Mouse (Mus musculus) forebrain, embryonic 15.5 days (tissue): ENCODE data around the gene Ppp3r1. TPM values are rescaled to one million over a fixed set of nuclear protein-coding genes. Genes with fewer than 3 reads are reported as not detected.
"Not testable (repeated sequence)": the region's sequence is repeated elsewhere in the genome, so short reads cannot be mapped to it uniquely, and the experiment has no call there.

Experiments used
- ATAC-seq: fragments of 200-750 bp; cut with Nextera tagmentation; replicated peaks from 2 replicates; pipeline ENCODE4 v1.8.0; 2017; ENCODE audit warnings: mild to moderate bottlenecking, moderate TSS enrichment, moderate library complexity
- H3K27ac ChIP-seq: fragments of 300-500 bp; sonication (generic); replicated peaks from 2 replicates; pipeline ENCODE4 v1.5.1; 2015; ENCODE audit warnings: mild to moderate bottlenecking, inconsistent platforms
- H3K27me3 ChIP-seq: fragments of 300-500 bp; sonication (generic); 2 replicates; pipeline ENCODE4 v1.6.1; 2015; ENCODE audit warnings: inconsistent platforms
- H3K36me3 ChIP-seq: fragments of 300-500 bp; sonication (generic); 2 replicates; pipeline ENCODE4 v1.6.1; 2015; ENCODE audit warnings: mild to moderate bottlenecking, inconsistent platforms
- H3K4me1 ChIP-seq: fragments of 300-500 bp; sonication (generic); 2 replicates; pipeline ENCODE4 v1.6.1; 2015; ENCODE audit warnings: inconsistent platforms
- H3K4me2 ChIP-seq: fragments of 300-500 bp; sonication (generic); replicated peaks from 2 replicates; pipeline ENCODE4 v1.6.1; 2015; ENCODE audit warnings: mild to moderate bottlenecking, inconsistent platforms
- H3K4me3 ChIP-seq: fragments of 300-500 bp; sonication (generic); 2 replicates; pipeline ENCODE4 v1.5.1; 2015; ENCODE audit warnings: mild to moderate bottlenecking, inconsistent platforms
- H3K9ac ChIP-seq: fragments of 300-500 bp; sonication (generic); replicated peaks from 2 replicates; pipeline ENCODE4 v1.6.1; 2015; ENCODE audit warnings: mild to moderate bottlenecking, inconsistent platforms
- H3K9me3 ChIP-seq: fragments of 300-500 bp; sonication (generic); 2 replicates; pipeline ENCODE4 v1.6.1; 2016; ENCODE audit warnings: inconsistent platforms
- WGBS: fragments of 180-500 bp; shearing (Covaris S2); methylation state at CpG from one replicate; pipeline ENCODE4 v1.1.7; 2015; ENCODE audit warnings: mixed read lengths; 5-methylcytosine and 5-hydroxymethylcytosine counted together
- polyA plus RNA-seq: library from polyadenylated mRNA; unstranded; fragments of >200 nt; fragmentation: Nextera tagmentation; extraction: Ambion mirVana; gene quantifications from 2 replicates; pipeline ENCODE4 v1.2.1, GENCODE M21; 2015

Ppp3r1 gene
- polyA plus RNA-seq, 1 experiment from 2014 or later = 176 TPM

GRCm38 (mm10) chr11:17211258-17212140, 52.4 kb downstream of the Ppp3r1 start, which contains the start of gene Pno1:
TSS of gene Pno1 (minus strand) at chr11:17211568.
- Histone ChIP-seq H3K4me2 (peak within 1 kb of the TSS; percentile 83), H3K36me3 (peaks cover 10% of the 10 kb centered on the region), H3K4me1 (peaks cover 25% of the 10 kb centered on the region), H3K27ac (peak within 1 kb of the TSS; percentile 92), H3K4me3 (peak within 1 kb of the TSS; percentile 96), H3K9me3 (no peaks in the 10 kb centered on the region), H3K9ac (peak within 1 kb of the TSS; percentile 84), H3K27me3 (no peaks in the 10 kb centered on the region)
- WGBS = under 1% methylated on average over 65 of the region's 65 CpGs
- ATAC-seq = peak; percentile 99

DNA sequence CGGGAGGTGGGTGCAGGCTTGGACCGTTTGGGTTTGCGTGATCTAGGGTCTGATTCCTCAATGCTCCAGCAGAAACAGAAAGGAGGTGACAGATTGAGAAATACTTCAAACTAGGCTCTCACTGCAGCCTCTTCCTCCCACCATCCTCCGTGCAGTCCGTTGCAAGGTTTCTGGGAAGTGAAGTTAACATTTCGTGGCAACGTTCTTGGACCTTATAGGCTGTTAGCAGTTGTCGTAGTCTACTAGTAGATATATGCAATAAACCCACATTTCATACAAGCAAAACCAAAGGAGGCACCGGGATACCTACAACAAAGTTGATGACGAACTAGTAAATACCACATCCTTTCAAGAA, 53.1 kb downstream of the Ppp3r1 start:
- Histone ChIP-seq H3K27ac (peak overlapping the region; percentile 92), H3K27me3 (no peaks in the 10 kb centered on the region), H3K4me1 (peaks cover 25% of the 10 kb centered on the region), H3K4me2 (peak overlapping the region; percentile 83), H3K4me3 (peak overlapping the region; percentile 96), H3K36me3 (peaks cover 10% of the 10 kb centered on the region), H3K9me3 (no peaks in the 10 kb centered on the region), H3K9ac (peak overlapping the region; percentile 84)
- no peak for ATAC-seq
- 4% methylated on average over 10 of the region's 10 CpGs for WGBS

GRCm38 (mm10) chr11:17212903-17213509, 53.9 kb downstream of the Ppp3r1 start:
- ATAC-seq = no peak
- H3K27me3 ChIP-seq = no peaks in the 10 kb centered on the region
- H3K4me3 ChIP-seq = peak overlapping the region; percentile 96; the same call in 1 of the 2 replicates
- no peak overlapping the region for H3K9ac ChIP-seq
- H3K36me3 ChIP-seq = peaks cover 8% of the 10 kb centered on the region
- H3K27ac ChIP-seq = no peak overlapping the region
- peaks cover 25% of the 10 kb centered on the region for H3K4me1 ChIP-seq
- 64% methylated on average over 5 of the region's 5 CpGs for WGBS
- H3K9me3 ChIP-seq = no peaks in the 10 kb centered on the region
- H3K4me2 ChIP-seq = peak overlapping the region; percentile 83

GRCm38 (mm10) chr11:17215475-17215874, 56.4 kb downstream of the Ppp3r1 start:
- Histone ChIP-seq H3K27me3 (no peaks in the 10 kb centered on the region), H3K4me1 (peaks cover 18% of the 10 kb centered on the region), H3K4me3 (no peak overlapping the region), H3K9me3 (no peaks in the 10 kb centered on the region), H3K9ac (no peak overlapping the region), H3K36me3 (no peaks in the 10 kb centered on the region), H3K27ac (no peak overlapping the region), H3K4me2 (no peak overlapping the region)
- 85% methylated on average over 3 of the region's 3 CpGs for WGBS
- ATAC-seq = no peak

- H3K4me3 ChIP-seq = no peak overlapping the region
- peaks cover 13% of the 10 kb centered on the region; the same call in 1 of the 2 replicates for H3K36me3 ChIP-seq
- no peaks in the 10 kb centered on the region for H3K4me1 ChIP-seq
- H3K27ac ChIP-seq = no peak overlapping the region
- H3K4me2 ChIP-seq = no peak overlapping the region
- no peak overlapping the region for H3K9ac ChIP-seq
- WGBS = 97% methylated on average over 8 of the region's 8 CpGs
- H3K27me3 ChIP-seq = no peaks in the 10 kb centered on the region
- H3K9me3 ChIP-seq = no peaks in the 10 kb centered on the region
- ATAC-seq = no peak
These were observed 62.1 kb downstream of the Ppp3r1 start for GRCm38 (mm10) chr11:17221126-17221525.

- H3K4me3 ChIP-seq = no peak overlapping the region
- 80% methylated on average over 5 of the region's 5 CpGs for whole genome bisulfite sequencing
- H3K4me2 ChIP-seq = no peak overlapping the region
- no peaks in the 10 kb centered on the region for H3K27me3 ChIP-seq
- H3K27ac ChIP-seq = no peak overlapping the region
- no peaks in the 10 kb centered on the region for H3K4me1 ChIP-seq
- no peak for ATAC-seq
- no peak overlapping the region for H3K9ac ChIP-seq
- H3K9me3 ChIP-seq = no peaks in the 10 kb centered on the region
- H3K36me3 ChIP-seq = peaks cover 23% of the 10 kb centered on the region
These were observed 73.7 kb downstream of the Ppp3r1 start for GRCm38 (mm10) chr11:17232792-17233191.

GRCm38 (mm10) chr11:17236449-17237037, 77.5 kb downstream of the Ppp3r1 start:
- no peak overlapping the region for H3K4me3 ChIP-seq
- no peak overlapping the region for H3K27ac ChIP-seq
- 89% methylated on average over 5 of the region's 5 CpGs for WGBS
- peaks cover 12% of the 10 kb centered on the region; the same call in 1 of the 2 replicates for H3K36me3 ChIP-seq
- no peaks in the 10 kb centered on the region for H3K27me3 ChIP-seq
- ATAC-seq = no peak
- no peaks in the 10 kb centered on the region for H3K4me1 ChIP-seq
- no peaks in the 10 kb centered on the region for H3K9me3 ChIP-seq
- no peak overlapping the region for H3K9ac ChIP-seq
- H3K4me2 ChIP-seq = no peak overlapping the region

DNA sequence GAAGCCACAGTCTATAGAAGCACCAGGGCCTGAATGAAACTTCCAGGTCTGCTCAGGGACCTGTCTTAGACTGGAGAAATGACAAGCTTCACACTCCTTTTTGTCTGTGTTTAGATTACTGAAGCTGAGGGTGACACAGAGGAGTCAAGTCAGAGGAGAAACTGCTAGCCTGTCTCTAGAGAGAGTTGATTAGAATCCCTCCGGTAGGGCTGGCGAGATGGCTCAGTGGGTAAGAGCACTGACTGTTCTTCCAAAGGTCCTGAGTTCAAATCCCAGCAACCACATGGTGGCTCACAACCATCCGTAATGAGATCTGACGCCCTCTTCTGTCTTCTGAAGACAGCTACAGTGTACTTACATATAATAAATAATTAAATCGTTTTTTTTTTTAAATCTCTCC, 79.5 kb downstream of the Ppp3r1 start:
- not testable (repeated sequence) for H3K27ac ChIP-seq, H3K4me2 ChIP-seq, H3K9me3 ChIP-seq, H3K9ac ChIP-seq, H3K36me3 ChIP-seq, H3K4me3 ChIP-seq, ATAC-seq, H3K4me1 ChIP-seq, H3K27me3 ChIP-seq
- WGBS = 95% methylated on average over 5 of the region's 5 CpGs

GRCm38 (mm10) chr11:17248715-17249114, 89.7 kb downstream of the Ppp3r1 start:
- ATAC-seq = no peak
- H3K4me1 ChIP-seq = no peaks in the 10 kb centered on the region
- H3K36me3 ChIP-seq = no peaks in the 10 kb centered on the region
- H3K9me3 ChIP-seq = no peaks in the 10 kb centered on the region
- no peak overlapping the region for H3K27ac ChIP-seq
- H3K9ac ChIP-seq = no peak overlapping the region
- H3K4me3 ChIP-seq = no peak overlapping the region
- H3K27me3 ChIP-seq = no peaks in the 10 kb centered on the region
- H3K4me2 ChIP-seq = no peak overlapping the region

Other genes starting within 250 kb of the Ppp3r1 start
- 0.98 and 1.1 TPM in 2 replicates for gene Fbxo48, start 207.9 kb upstream of the Ppp3r1 start, polyA plus RNA-seq
- 115 and 130 TPM in 2 replicates for gene Cnrip1, start 107.7 kb upstream of the Ppp3r1 start, polyA plus RNA-seq
- gene Plek, start 106.9 kb upstream of the Ppp3r1 start, polyA plus RNA-seq = 2.5 and 3.2 TPM in 2 replicates
- gene Wdr92, start 22.8 kb downstream of the Ppp3r1 start, polyA plus RNA-seq = 19.2 and 20.7 TPM in 2 replicates
- gene Pno1, start 52.3 kb downstream of the Ppp3r1 start, polyA plus RNA-seq = 41.0 and 41.5 TPM in 2 replicates
- 104 and 114 TPM in 2 replicates for gene C1d, start 98.3 kb downstream of the Ppp3r1 start, polyA plus RNA-seq